Mouse (Mus musculus) liver, embryonic 14.5 days (tissue): ENCODE measurements around the gene Plppr1.
"Not testable (repeated sequence)": the region's sequence is repeated elsewhere in the genome, so short reads cannot be mapped to it uniquely, and the experiment has no call there.

ENCODE experiments used
- CTCF ChIP-seq: IDR thresholded peaks from 2 replicates; pipeline ENCODE4 v1.5.1; 2016; ENCODE audit warnings: antibody characterized with exemption, low read depth, control low read depth
- EP300 ChIP-seq: IDR thresholded peaks from 2 replicates; pipeline ENCODE4 v1.6.1; 2016; ENCODE audit warnings: antibody characterized with exemption, low read depth

- not testable (repeated sequence) for TF ChIP-seq CTCF, EP300
Observed at GRCm38 (mm10) chr4:49340091-49340490, 281.0 kb downstream of the Plppr1 start.
